Mouse (Mus musculus): ENCODE data around the gene Gpbar1. TPM values are rescaled to one million over a fixed set of nuclear protein-coding genes. Genes with fewer than 3 reads are reported as not detected.

Gpbar1 gene
- polyA plus RNA-seq, 1 experiment from 2014 or later, result 0.18 TPM

DNA sequence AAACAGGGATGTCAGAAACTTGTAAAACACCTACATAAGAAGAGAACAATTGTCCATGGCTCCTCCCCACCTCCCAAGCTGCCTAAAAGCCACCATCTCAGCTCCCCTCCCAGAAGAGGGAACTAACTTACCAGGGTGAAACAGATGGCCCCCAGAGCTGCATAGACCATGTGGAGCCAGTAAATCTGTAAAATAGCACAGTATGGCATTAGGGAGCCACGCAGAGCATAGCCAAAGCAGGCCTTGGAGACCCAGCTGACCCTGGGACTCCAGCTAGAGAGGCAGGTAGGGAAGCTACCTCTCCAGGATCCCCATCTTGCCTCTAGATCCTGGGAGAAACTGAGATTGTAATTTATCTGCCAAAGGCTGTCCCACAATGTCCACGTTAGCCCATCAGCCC lies 11.4 kb downstream of the Gpbar1 start:
- Histone ChIP-seq H3K27ac (ENCODE audit: low read length) (peak overlapping the region; percentile 63), H3K9me3 (ENCODE audit: low read length) (no peaks in the 10 kb centered on the region), H3K9ac (replicated peaks; ENCODE audit: low read depth) (no peak overlapping the region), H3K4me2 (replicated peaks; ENCODE audit: low read depth, low read length) (no peak overlapping the region), H3K4me3 (ENCODE audit: low read depth, low read length) (no peak overlapping the region), H3K27me3 (replicated peaks; ENCODE audit: insufficient read depth, low read length) (no peaks in the 10 kb centered on the region), H3K36me3 (ENCODE audit: insufficient read depth, low read length) (peaks cover 42% of the 10 kb centered on the region; the same call in 1 of the 2 replicates), H3K4me1 (ENCODE audit: insufficient read depth, low read depth, low read length) (peaks cover 30% of the 10 kb centered on the region)
- WGBS, result 76% methylated on average over 2 of the region's 2 CpGs
- DNase-seq (ENCODE audit: low spot score), result no peak
- ATAC-seq, result no peak
- no peak for TF ChIP-seq EP300 (IDR thresholded peaks at IDR 0.05)
- no peak for TF ChIP-seq CTCF (IDR thresholded peaks at IDR 0.05)

- Histone ChIP-seq H3K27ac (ENCODE audit: low read length) (peak overlapping the region; percentile 63), H3K9ac (replicated peaks; ENCODE audit: low read depth) (no peak overlapping the region), H3K4me2 (replicated peaks; ENCODE audit: low read depth, low read length) (no peak overlapping the region), H3K4me3 (ENCODE audit: low read depth, low read length) (no peak overlapping the region), H3K27me3 (replicated peaks; ENCODE audit: insufficient read depth, low read length) (no peaks in the 10 kb centered on the region), H3K4me1 (ENCODE audit: insufficient read depth, low read depth, low read length) (peaks cover 34% of the 10 kb centered on the region), H3K9me3 (ENCODE audit: low read length) (no peaks in the 10 kb centered on the region), H3K36me3 (ENCODE audit: insufficient read depth, low read length) (peaks cover 42% of the 10 kb centered on the region; the same call in 1 of the 2 replicates)
- DNase-seq (ENCODE audit: low spot score), result peak; percentile 27
- WGBS, result 61% methylated on average over 5 of the region's 5 CpGs
- no peak for ATAC-seq
- TF ChIP-seq CTCF (IDR thresholded peaks at IDR 0.05), result no peak
- TF ChIP-seq EP300 (IDR thresholded peaks at IDR 0.05), result no peak
Measured at GRCm38 (mm10) chr1:74290141-74290540, 11.8 kb downstream of the Gpbar1 start.

- Histone ChIP-seq H3K4me1 (ENCODE audit: insufficient read depth, low read depth, low read length) (peaks cover 48% of the 10 kb centered on the region), H3K9me3 (ENCODE audit: low read length) (no peaks in the 10 kb centered on the region), H3K4me2 (replicated peaks; ENCODE audit: low read depth, low read length) (no peak overlapping the region), H3K4me3 (ENCODE audit: low read depth, low read length) (no peak overlapping the region), H3K27ac (ENCODE audit: low read length) (no peak overlapping the region), H3K36me3 (ENCODE audit: insufficient read depth, low read length) (peaks cover 42% of the 10 kb centered on the region; the same call in 1 of the 2 replicates), H3K9ac (replicated peaks; ENCODE audit: low read depth) (no peak overlapping the region), H3K27me3 (replicated peaks; ENCODE audit: insufficient read depth, low read length) (no peaks in the 10 kb centered on the region)
- TF ChIP-seq CTCF (IDR thresholded peaks at IDR 0.05) (no peak), EP300 (IDR thresholded peaks at IDR 0.05) (no peak)
- DNase-seq (ENCODE audit: low spot score) (no peak), ATAC-seq (no peak)
- WGBS, result 84% methylated on average over 11 of the region's 11 CpGs
Measured at GRCm38 (mm10) chr1:74292331-74293020, 14.1 kb downstream of the Gpbar1 start.

DNA sequence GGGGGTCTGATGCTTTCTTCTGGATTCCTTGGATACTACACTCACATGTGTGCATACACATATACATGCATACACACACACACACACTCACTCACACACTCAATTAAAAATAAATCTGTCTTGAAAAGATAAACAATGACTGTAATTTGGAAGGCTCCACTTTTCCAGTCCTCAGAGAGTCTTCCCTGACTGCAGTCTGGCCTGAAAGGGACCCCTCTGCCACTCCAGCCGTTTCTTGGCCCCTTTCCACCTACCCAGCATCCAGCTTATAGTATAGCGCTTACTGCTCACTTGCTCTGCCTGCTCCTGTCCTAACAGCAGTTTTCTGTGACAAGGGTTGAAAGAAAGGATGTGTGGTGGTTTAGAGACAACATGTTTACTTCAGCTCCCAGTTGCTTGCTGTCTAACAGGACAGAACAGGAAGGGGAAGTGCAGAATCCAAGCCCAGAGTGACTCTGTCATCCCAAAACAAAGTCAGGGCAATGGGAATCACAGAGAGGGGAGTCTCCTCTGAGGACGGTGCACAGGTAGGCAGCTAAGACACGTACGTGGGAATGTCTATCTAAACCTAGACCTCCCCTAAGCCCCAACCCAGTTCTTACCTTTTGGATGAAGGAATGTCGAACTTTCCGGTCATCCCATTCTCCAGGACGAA lies 15.1 kb downstream of the Gpbar1 start:
- no peak for TF ChIP-seq CTCF (IDR thresholded peaks at IDR 0.05)
- TF ChIP-seq EP300 (IDR thresholded peaks at IDR 0.05), result peak; percentile 25; the same call in 1 of the 2 replicates
- Histone ChIP-seq H3K27ac (ENCODE audit: low read length) (peak overlapping the region; percentile 75), H3K9ac (replicated peaks; ENCODE audit: low read depth) (no peak overlapping the region), H3K4me3 (ENCODE audit: low read depth, low read length) (no peak overlapping the region), H3K27me3 (replicated peaks; ENCODE audit: insufficient read depth, low read length) (no peaks in the 10 kb centered on the region), H3K4me1 (ENCODE audit: insufficient read depth, low read depth, low read length) (peaks cover 57% of the 10 kb centered on the region), H3K9me3 (ENCODE audit: low read length) (no peaks in the 10 kb centered on the region), H3K36me3 (ENCODE audit: insufficient read depth, low read length) (peaks cover 36% of the 10 kb centered on the region; the same call in 1 of the 2 replicates), H3K4me2 (replicated peaks; ENCODE audit: low read depth, low read length) (no peak overlapping the region)
- 71% methylated on average over 8 of the region's 8 CpGs for WGBS
- ATAC-seq, result no peak
- DNase-seq (ENCODE audit: low spot score), result peak; percentile 55

DNA sequence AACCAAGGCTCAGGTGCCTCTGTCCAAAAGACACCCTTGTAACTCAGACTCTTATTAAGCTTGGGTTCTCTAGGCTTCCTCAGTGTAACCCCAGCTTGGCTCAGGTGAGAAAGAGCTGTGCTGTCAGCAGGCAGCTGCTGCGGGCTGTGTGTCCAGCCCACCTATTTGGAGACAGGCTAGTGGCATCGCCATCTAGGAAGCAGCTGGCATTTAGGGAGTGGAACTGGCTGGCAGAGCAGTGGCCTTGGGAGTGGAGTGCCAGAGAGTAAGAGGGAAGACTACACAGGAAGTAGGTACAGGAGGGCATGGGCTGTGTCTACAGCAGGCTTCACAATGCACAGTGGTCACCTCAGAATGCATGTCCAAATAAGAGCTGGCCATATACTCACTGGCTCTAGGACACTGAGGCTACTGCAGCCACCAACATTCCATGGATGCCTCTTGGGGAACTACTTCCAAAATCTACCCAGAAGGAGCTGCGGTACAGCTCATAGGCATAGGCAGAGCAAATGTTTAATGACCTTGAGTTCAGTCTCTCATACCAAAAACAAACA lies 15.8 kb downstream of the Gpbar1 start:
- H3K4me3 ChIP-seq (ENCODE audit: low read depth, low read length), result no peak overlapping the region
- no peaks in the 10 kb centered on the region for H3K9me3 ChIP-seq (ENCODE audit: low read length)
- no peak overlapping the region for H3K9ac ChIP-seq (replicated peaks; ENCODE audit: low read depth)
- peaks cover 29% of the 10 kb centered on the region; the same call in 1 of the 2 replicates for H3K36me3 ChIP-seq (ENCODE audit: insufficient read depth, low read length)
- peak overlapping the region; percentile 75 for H3K27ac ChIP-seq (ENCODE audit: low read length)
- ATAC-seq, result no peak
- no peaks in the 10 kb centered on the region for H3K27me3 ChIP-seq (replicated peaks; ENCODE audit: insufficient read depth, low read length)
- TF ChIP-seq EP300 (IDR thresholded peaks at IDR 0.05) (no peak), CTCF (IDR thresholded peaks at IDR 0.05) (no peak)
- H3K4me1 ChIP-seq (ENCODE audit: insufficient read depth, low read depth, low read length), result peaks cover 57% of the 10 kb centered on the region
- no peak for DNase-seq (ENCODE audit: low spot score)
- no peak overlapping the region for H3K4me2 ChIP-seq (replicated peaks; ENCODE audit: low read depth, low read length)
- WGBS, result 61% methylated on average over 3 of the region's 3 CpGs

DNA sequence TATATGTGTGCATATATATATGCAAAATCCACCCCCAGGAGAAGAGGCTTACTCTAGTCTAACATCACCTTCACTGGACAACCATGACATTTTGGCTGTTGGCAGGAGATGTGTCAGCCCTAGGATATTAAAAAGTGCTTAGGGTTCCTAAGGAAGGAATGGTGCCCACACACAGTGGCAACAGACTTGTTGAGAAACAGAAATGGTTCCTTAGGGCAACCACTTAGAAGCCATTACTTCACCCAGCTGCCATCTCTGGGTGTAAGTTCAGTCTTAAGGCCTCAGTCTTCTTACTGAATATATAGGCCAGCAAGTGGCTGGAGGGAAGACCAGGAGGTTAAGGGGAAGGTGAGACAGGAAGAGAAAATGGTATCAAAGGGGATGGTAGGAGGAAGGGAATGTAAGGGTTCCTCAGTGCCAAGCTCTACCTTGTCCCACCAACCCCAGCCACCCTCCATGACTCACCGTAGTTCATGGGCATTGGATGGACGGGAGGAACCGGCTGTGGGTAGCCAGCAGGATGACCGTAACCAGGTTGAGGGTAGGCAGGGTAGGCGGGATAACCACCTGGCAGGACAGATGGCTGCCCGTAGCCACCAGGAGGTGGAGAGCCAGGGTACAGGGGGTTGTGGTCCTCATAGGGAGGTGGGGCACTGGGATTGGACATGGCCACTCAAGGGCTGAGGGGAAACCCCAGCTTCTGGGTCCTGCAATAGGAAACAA lies 16.5 kb downstream of the Gpbar1 start:
- peaks cover 63% of the 10 kb centered on the region for H3K4me1 ChIP-seq (ENCODE audit: insufficient read depth, low read depth, low read length)
- H3K4me3 ChIP-seq (ENCODE audit: low read depth, low read length), result no peak overlapping the region
- no peaks in the 10 kb centered on the region for H3K27me3 ChIP-seq (replicated peaks; ENCODE audit: insufficient read depth, low read length)
- TF ChIP-seq EP300 (IDR thresholded peaks at IDR 0.05), result no peak
- peak; percentile 22 for TF ChIP-seq CTCF (IDR thresholded peaks at IDR 0.05)
- H3K36me3 ChIP-seq (ENCODE audit: insufficient read depth, low read length), result peaks cover 25% of the 10 kb centered on the region; the same call in 1 of the 2 replicates
- WGBS, result 64% methylated on average over 6 of the region's 6 CpGs
- no peak for DNase-seq (ENCODE audit: low spot score)
- peak overlapping the region; percentile 59 for H3K4me2 ChIP-seq (replicated peaks; ENCODE audit: low read depth, low read length)
- no peaks in the 10 kb centered on the region for H3K9me3 ChIP-seq (ENCODE audit: low read length)
- ATAC-seq, result no peak
- H3K27ac ChIP-seq (ENCODE audit: low read length), result peak overlapping the region; percentile 99
- H3K9ac ChIP-seq (replicated peaks; ENCODE audit: low read depth), result no peak overlapping the region

All from lung, postnatal 0 days (tissue).